Mouse (Mus musculus) duodenum, adult 2 months (tissue): ENCODE results near the gene Oog3. TPM values are rescaled to one million over a fixed set of nuclear protein-coding genes. Genes with fewer than 3 reads are reported as not detected.

ENCODE experiments used
- polyA plus RNA-seq: library from polyadenylated mRNA; depleted of rRNA; stranded (reverse); fragments of >200 nt; gene quantifications from 2 replicates; pipeline ENCODE4 v1.2.3, GENCODE M21; 2012; ENCODE audit warnings: low replicate concordance; rRNA removed

The Oog3 gene
- polyA plus RNA-seq, result not detected in 2 replicates

DNA sequence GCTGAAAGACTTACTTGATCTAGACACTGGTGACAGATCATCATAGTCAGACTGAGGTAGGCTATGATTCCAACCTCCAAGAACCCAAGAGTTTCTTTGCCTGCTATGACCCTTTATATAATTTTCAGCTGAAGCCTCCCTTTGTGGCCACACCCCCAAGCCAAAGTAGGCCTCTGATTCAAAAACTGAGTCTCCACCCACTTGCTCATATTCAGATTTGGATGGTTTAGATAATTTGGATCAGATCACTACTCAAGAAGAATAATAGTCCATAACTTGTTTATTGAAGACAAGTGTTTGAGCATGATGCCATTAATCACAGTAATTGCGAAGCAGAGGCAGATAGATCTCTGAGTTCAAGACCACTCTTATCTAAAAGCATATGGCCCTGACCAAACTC is at the start of gene Oog3:
Oog3 (minus strand) TSS at position 101 of the 400 bp plus-strand sequence.

DNA sequence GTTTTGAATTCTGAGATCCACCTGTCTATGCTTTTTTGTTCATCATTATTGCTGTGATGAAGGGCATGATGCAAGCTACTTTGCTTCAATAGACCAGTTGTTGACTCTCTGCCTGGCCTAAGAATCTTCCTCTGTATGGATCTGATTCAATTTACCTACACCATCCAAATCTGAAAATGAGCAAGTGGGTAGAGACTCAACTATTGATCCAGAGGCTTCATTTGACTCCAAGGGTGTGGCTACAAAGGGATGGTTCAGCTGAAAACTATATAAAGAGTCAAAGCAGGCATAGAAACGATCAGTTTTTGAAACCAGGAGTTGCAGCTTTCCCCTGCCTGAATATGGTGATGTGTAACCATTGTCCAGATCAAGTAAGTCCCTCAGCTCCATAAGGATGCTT is 28.0 kb upstream of the Oog3 start, which contains the start of gene Oog2:
Oog2 (plus strand) TSS at position 301 of the 400 bp plus-strand sequence.

Other genes starting within 250 kb of the Oog3 start
- gene Pramef25, start 211.6 kb downstream of the Oog3 start, polyA plus RNA-seq, result not detected in 2 replicates
- gene Gm13101, start 195.7 kb downstream of the Oog3 start, polyA plus RNA-seq, result not detected in 2 replicates
- gene Pramef17, start 168.3 kb downstream of the Oog3 start, polyA plus RNA-seq, result not detected in 2 replicates
- not detected in 2 replicates for gene Pramel4, start 103.5 kb downstream of the Oog3 start, polyA plus RNA-seq
- gene Gm13102, start 56.2 kb downstream of the Oog3 start, polyA plus RNA-seq, result not detected in 2 replicates
- gene Oog2, start 28.1 kb upstream of the Oog3 start, polyA plus RNA-seq, result not detected in 2 replicates
- gene C87977, start 50.7 kb upstream of the Oog3 start, polyA plus RNA-seq, result 0.22 TPM in 1 of 2 replicates, not detected in the other
- not detected in 2 replicates for gene Pramel5, start 117.8 kb upstream of the Oog3 start, polyA plus RNA-seq
- gene Gm13128, start 167.6 kb upstream of the Oog3 start, polyA plus RNA-seq, result not detected in 2 replicates
- gene Gm13119, start 195.3 kb upstream of the Oog3 start, polyA plus RNA-seq, result not detected in 2 replicates
- not detected in 2 replicates for gene Pramef20, start 215.3 kb upstream of the Oog3 start, polyA plus RNA-seq
- not detected in 2 replicates for gene Pramef12, start 245.8 kb upstream of the Oog3 start, polyA plus RNA-seq